Mouse (Mus musculus): ENCODE measurements around the gene Mef2d.

Gene Mef2d

GRCm38 (mm10) chr3:88181374-88181773 is 39.2 kb downstream of the Mef2d start:
- DNase-seq (ENCODE audit: low spot score), result no peak

- DNase-seq (ENCODE audit: low spot score), result no peak
These were observed 44.3 kb downstream of the Mef2d start for GRCm38 (mm10) chr3:88186424-88186823.

GRCm38 (mm10) chr3:88191146-88191545 is 49.0 kb downstream of the Mef2d start:
- DNase-seq (ENCODE audit: low spot score), result no peak

GRCm38 (mm10) chr3:88191820-88192616 is 49.8 kb downstream of the Mef2d start:
- no peak for DNase-seq (ENCODE audit: low spot score)

GRCm38 (mm10) chr3:88197741-88198504 is 55.8 kb downstream of the Mef2d start:
- no peak for DNase-seq (ENCODE audit: low spot score)

- DNase-seq (ENCODE audit: low spot score), result no peak
These were observed 56.4 kb downstream of the Mef2d start for GRCm38 (mm10) chr3:88198505-88199020.

- DNase-seq (ENCODE audit: low spot score), result no peak
These were observed 57.5 kb downstream of the Mef2d start for GRCm38 (mm10) chr3:88199541-88200110.

- no peak for DNase-seq (ENCODE audit: low spot score)
These were observed 58.2 kb downstream of the Mef2d start for GRCm38 (mm10) chr3:88200161-88200971.

- no peak for DNase-seq (ENCODE audit: low spot score)
These were observed 58.8 kb downstream of the Mef2d start for GRCm38 (mm10) chr3:88200972-88201330.

- DNase-seq (ENCODE audit: low spot score), result no peak
These were observed 59.5 kb downstream of the Mef2d start for GRCm38 (mm10) chr3:88201640-88202039.

- DNase-seq (ENCODE audit: low spot score), result no peak
These were observed 60.8 kb downstream of the Mef2d start for GRCm38 (mm10) chr3:88202986-88203385.

GRCm38 (mm10) chr3:88203456-88203855 is 61.3 kb downstream of the Mef2d start:
- no peak for DNase-seq (ENCODE audit: low spot score)

- no peak for DNase-seq (ENCODE audit: low spot score)
These were observed 62.0 kb downstream of the Mef2d start for GRCm38 (mm10) chr3:88203999-88204700.

GRCm38 (mm10) chr3:88204751-88205150 is 62.6 kb downstream of the Mef2d start:
- no peak for DNase-seq (ENCODE audit: low spot score)

GRCm38 (mm10) chr3:88205176-88205562 is 63.0 kb downstream of the Mef2d start:
- DNase-seq (ENCODE audit: low spot score), result no peak

- DNase-seq (ENCODE audit: low spot score), result no peak
These were observed 63.7 kb downstream of the Mef2d start for GRCm38 (mm10) chr3:88205563-88206491.

GRCm38 (mm10) chr3:88206500-88206899 is 64.3 kb downstream of the Mef2d start:
- DNase-seq (ENCODE audit: low spot score), result no peak

- DNase-seq (ENCODE audit: low spot score), result no peak
These were observed 64.8 kb downstream of the Mef2d start for GRCm38 (mm10) chr3:88206901-88207371.

GRCm38 (mm10) chr3:88207451-88208100 is 65.4 kb downstream of the Mef2d start:
- DNase-seq (ENCODE audit: low spot score), result no peak

Data from testis, postnatal 14 days (tissue).